Mouse (Mus musculus): Measurements from ENCODE around the gene Cacna1a. TPM values are rescaled to one million over a fixed set of nuclear protein-coding genes. Genes with fewer than 3 reads are reported as not detected.
A peak's percentile ranks its signal among the peaks of the same experiment; 100 is the strongest.

Gene Cacna1a
- polyA plus RNA-seq, 1 experiment from 2014 or later: 10.9 TPM

DNA sequence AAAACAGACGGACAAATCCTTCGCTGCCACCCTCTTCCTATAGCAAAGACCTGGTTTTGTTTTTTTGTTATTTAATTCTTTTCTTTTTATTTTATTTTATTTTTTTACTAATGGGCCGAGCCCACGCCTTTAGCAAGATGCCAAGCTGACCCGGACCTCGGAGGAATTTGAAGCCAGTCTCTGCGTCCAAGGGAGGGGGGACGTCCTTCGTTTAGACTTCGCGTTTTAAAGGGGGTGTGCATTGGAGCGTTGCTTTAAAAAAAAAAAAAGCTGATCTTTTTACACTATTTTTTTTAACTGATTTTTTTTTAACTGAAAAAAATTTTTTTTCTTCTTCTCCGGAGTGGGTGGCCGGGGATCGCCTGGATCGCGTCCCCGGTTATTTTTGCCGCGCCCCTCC, 26.7 kb downstream of the Cacna1a start:
- Histone ChIP-seq H3K27ac (no peak overlapping the region), H3K4me2 (peak overlapping the region; percentile 98), H3K36me3 (no peaks in the 10 kb centered on the region), H3K9ac (peak overlapping the region; percentile 65), H3K4me3 (peak overlapping the region; percentile 55), H3K27me3 (peaks cover 82% of the 10 kb centered on the region), H3K9me3 (no peaks in the 10 kb centered on the region; the same call in 1 of the 2 replicates), H3K4me1 (peaks cover 16% of the 10 kb centered on the region)
- ATAC-seq (ENCODE audit: insufficient number of reproducible peaks, insufficient read depth, low FRiP score, low TSS enrichment, low read depth): no peak
- WGBS: under 1% methylated on average over 20 of the region's 20 CpGs

DNA sequence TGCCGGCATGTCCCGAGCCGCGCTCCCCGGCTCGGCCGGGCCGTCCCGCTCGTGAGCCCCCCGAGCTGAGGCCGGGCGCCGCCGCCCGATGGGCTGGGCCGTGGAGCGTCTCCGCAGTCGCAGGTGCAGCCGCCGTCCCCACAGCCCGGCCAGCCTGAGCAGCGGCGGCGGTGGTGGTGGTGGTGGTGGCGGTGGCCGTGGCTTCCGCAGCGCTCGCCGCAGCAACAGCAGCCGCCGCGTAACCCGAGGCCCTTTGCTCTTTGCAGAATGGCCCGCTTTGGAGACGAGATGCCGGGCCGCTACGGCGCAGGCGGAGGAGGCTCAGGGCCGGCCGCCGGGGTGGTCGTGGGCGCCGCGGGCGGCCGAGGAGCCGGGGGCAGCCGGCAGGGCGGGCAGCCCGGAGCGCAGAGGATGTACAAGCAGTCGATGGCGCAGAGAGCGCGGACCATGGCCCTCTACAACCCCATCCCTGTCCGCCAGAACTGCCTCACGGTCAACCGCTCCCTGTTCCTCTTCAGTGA, 27.2 kb downstream of the Cacna1a start:
- Histone ChIP-seq H3K4me3 (peak overlapping the region; percentile 55), H3K36me3 (no peaks in the 10 kb centered on the region), H3K27me3 (peaks cover 82% of the 10 kb centered on the region), H3K4me1 (peaks cover 16% of the 10 kb centered on the region), H3K9ac (peak overlapping the region; percentile 65), H3K9me3 (no peaks in the 10 kb centered on the region; the same call in 1 of the 2 replicates), H3K27ac (no peak overlapping the region), H3K4me2 (peak overlapping the region; percentile 98)
- under 1% methylated on average over 58 of the region's 64 CpGs for WGBS
- ATAC-seq (ENCODE audit: insufficient number of reproducible peaks, insufficient read depth, low FRiP score, low TSS enrichment, low read depth): no peak

DNA sequence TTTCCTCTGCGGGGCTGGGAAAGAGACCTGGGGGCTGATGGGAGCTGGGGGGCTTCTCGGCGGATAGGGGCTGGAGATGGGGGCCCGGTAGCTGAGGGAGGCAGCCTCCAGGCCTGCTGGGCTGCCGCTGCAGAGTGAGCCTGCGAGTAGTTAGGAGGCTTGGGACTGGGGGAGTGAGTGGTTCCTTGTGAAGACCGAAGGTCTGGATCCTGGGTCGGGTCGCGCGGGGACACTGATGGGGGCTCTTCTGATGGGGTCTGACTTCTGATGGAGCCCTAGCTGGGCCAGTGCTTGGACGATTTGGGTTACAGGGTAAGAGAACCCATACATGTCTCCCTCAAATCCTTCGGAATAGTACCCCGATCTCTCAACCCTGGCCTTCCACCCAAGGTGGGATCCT, 27.8 kb downstream of the Cacna1a start:
- 14% methylated on average over 14 of the region's 14 CpGs for WGBS
- ATAC-seq (ENCODE audit: insufficient number of reproducible peaks, insufficient read depth, low FRiP score, low TSS enrichment, low read depth): no peak
- Histone ChIP-seq H3K27me3 (peaks cover 81% of the 10 kb centered on the region), H3K27ac (no peak overlapping the region), H3K36me3 (no peaks in the 10 kb centered on the region), H3K9me3 (no peaks in the 10 kb centered on the region; the same call in 1 of the 2 replicates), H3K4me3 (peak overlapping the region; percentile 55), H3K4me1 (peaks cover 16% of the 10 kb centered on the region), H3K9ac (peak overlapping the region; percentile 65), H3K4me2 (peak overlapping the region; percentile 98)

GRCm38 (mm10) chr8:84416915-84417314, 28.7 kb downstream of the Cacna1a start:
- Histone ChIP-seq H3K4me3 (no peak overlapping the region), H3K4me2 (0 out of 2 replicates have a peak overlapping the region, but pooled peaks have one; percentile 11), H3K27me3 (peaks cover 73% of the 10 kb centered on the region), H3K9ac (no peak overlapping the region), H3K27ac (no peak overlapping the region), H3K36me3 (no peaks in the 10 kb centered on the region), H3K4me1 (peaks cover 16% of the 10 kb centered on the region), H3K9me3 (no peaks in the 10 kb centered on the region; the same call in 1 of the 2 replicates)
- ATAC-seq (ENCODE audit: insufficient number of reproducible peaks, insufficient read depth, low FRiP score, low TSS enrichment, low read depth): no peak
- WGBS: 68% methylated on average over 6 of the region's 6 CpGs

- H3K4me2 ChIP-seq: no peak overlapping the region
- peaks cover 16% of the 10 kb centered on the region for H3K4me1 ChIP-seq
- no peaks in the 10 kb centered on the region for H3K36me3 ChIP-seq
- H3K27me3 ChIP-seq: peaks cover 63% of the 10 kb centered on the region
- H3K9ac ChIP-seq: no peak overlapping the region
- H3K27ac ChIP-seq: no peak overlapping the region
- no peak for ATAC-seq (ENCODE audit: insufficient number of reproducible peaks, insufficient read depth, low FRiP score, low TSS enrichment, low read depth)
- H3K4me3 ChIP-seq: no peak overlapping the region
- WGBS: 42% methylated on average over 5 of the region's 5 CpGs
- no peaks in the 10 kb centered on the region; the same call in 1 of the 2 replicates for H3K9me3 ChIP-seq
Measured at GRCm38 (mm10) chr8:84417840-84418239, 29.6 kb downstream of the Cacna1a start.

DNA sequence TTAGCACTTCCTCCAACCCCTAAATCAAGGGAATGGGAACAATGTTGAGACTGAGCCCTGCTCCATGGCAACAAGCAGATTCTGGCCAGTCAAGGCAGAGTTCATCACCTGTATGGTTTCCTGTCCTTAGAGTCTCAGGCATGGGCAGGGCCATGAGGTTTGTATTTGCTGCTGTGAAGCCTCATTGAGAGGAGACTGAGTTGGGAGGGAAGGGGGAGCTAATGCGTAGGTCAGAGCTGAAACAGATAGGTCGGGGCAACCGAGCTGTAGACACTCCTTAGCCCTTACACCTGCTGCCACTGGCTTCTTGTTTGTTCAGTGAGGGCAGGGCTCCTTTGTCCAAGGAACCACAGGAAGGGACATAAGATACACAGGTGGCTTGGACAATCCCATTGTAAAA, 36.2 kb downstream of the Cacna1a start:
- Histone ChIP-seq H3K27ac (no peak overlapping the region), H3K4me1 (no peaks in the 10 kb centered on the region), H3K36me3 (no peaks in the 10 kb centered on the region), H3K4me2 (no peak overlapping the region), H3K9me3 (no peaks in the 10 kb centered on the region), H3K27me3 (0 out of 2 replicates have a peak, but pooled peaks cover 5% of the 10 kb centered on the region), H3K9ac (no peak overlapping the region), H3K4me3 (no peak overlapping the region)
- no peak for ATAC-seq (ENCODE audit: insufficient number of reproducible peaks, insufficient read depth, low FRiP score, low TSS enrichment, low read depth)
- WGBS: 74% methylated on average over 3 of the region's 3 CpGs

DNA sequence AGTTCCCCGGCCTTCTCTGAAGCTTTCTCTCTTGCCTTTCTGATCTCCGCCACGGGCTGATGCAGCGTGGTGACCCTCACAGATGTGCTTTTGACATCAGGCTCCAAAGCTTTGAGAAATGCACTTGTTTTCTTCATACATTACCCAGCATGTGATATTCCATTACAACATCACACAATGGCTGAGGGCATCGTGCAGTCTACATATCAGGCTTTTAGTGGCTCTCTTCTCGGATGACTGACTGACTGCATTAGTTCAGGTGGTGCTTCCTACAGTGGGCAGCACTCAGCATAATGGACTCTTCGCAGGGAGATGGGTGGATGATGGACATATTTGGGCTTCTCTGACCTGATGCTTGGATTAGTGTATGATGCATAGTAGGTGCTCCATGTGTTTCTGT, 37.8 kb downstream of the Cacna1a start:
- no peak overlapping the region for H3K9ac ChIP-seq
- H3K36me3 ChIP-seq: no peaks in the 10 kb centered on the region
- WGBS: 88% methylated on average over 7 of the region's 7 CpGs
- ATAC-seq (ENCODE audit: insufficient number of reproducible peaks, insufficient read depth, low FRiP score, low TSS enrichment, low read depth): no peak
- no peak overlapping the region for H3K4me3 ChIP-seq
- no peak overlapping the region for H3K27ac ChIP-seq
- H3K27me3 ChIP-seq: 0 out of 2 replicates have a peak, but pooled peaks cover 5% of the 10 kb centered on the region
- no peaks in the 10 kb centered on the region for H3K9me3 ChIP-seq
- H3K4me2 ChIP-seq: no peak overlapping the region
- H3K4me1 ChIP-seq: no peaks in the 10 kb centered on the region

GRCm38 (mm10) chr8:84426582-84426981, 38.3 kb downstream of the Cacna1a start:
- no peaks in the 10 kb centered on the region for H3K4me1 ChIP-seq
- H3K9ac ChIP-seq: no peak overlapping the region
- H3K4me2 ChIP-seq: no peak overlapping the region
- H3K9me3 ChIP-seq: no peaks in the 10 kb centered on the region
- H3K27me3 ChIP-seq: 0 out of 2 replicates have a peak, but pooled peaks cover 5% of the 10 kb centered on the region
- no peak for ATAC-seq (ENCODE audit: insufficient number of reproducible peaks, insufficient read depth, low FRiP score, low TSS enrichment, low read depth)
- no peaks in the 10 kb centered on the region for H3K36me3 ChIP-seq
- H3K27ac ChIP-seq: no peak overlapping the region
- WGBS: 81% methylated on average over 8 of the region's 8 CpGs
- no peak overlapping the region for H3K4me3 ChIP-seq

DNA sequence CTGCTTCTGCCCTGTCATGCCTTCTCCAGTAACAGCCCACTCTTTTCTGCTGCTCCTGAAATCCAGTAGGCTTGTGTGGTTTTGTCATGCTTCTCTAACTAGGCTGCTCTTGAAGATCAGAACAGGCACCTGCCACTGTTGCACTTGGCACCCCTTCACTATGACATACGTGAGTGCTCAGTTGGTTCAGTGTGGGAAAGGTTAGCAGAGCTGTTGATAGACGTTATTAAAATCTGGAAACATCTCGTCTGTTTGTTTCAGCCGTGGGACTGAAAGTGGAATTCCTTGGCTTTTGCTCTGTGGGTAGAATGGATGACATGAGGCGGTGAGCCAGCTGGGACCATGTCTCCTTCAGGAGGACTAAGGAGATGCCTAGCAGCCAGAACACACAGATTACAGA, 39.8 kb downstream of the Cacna1a start:
- H3K27ac ChIP-seq: no peak overlapping the region
- H3K4me3 ChIP-seq: no peak overlapping the region
- ATAC-seq (ENCODE audit: insufficient number of reproducible peaks, insufficient read depth, low FRiP score, low TSS enrichment, low read depth): no peak
- H3K36me3 ChIP-seq: no peaks in the 10 kb centered on the region
- WGBS: 79% methylated on average over 5 of the region's 5 CpGs
- 0 out of 2 replicates have a peak, but pooled peaks cover 5% of the 10 kb centered on the region for H3K27me3 ChIP-seq
- no peaks in the 10 kb centered on the region for H3K4me1 ChIP-seq
- H3K4me2 ChIP-seq: no peak overlapping the region
- no peak overlapping the region for H3K9ac ChIP-seq
- H3K9me3 ChIP-seq: no peaks in the 10 kb centered on the region

DNA sequence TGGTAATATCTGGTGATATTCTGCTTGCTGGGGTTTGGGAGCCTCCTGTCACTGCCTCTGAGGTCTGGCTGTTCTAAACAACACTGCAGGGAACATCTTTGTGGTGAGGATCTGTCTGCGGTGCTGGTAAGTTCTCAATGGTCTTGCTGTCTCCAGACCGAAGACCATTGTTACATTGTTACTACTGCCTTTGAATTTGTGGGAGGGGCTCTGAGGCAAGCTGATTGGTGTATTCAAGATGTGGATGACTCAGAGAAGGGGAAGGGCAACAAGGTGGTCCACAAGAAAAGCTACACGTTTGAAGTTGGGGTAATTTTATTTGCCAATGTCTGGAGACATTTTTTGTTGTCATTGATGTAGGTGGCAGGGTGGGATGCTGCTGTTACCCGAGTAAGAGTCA, 40.8 kb downstream of the Cacna1a start:
- H3K27me3 ChIP-seq: 0 out of 2 replicates have a peak, but pooled peaks cover 3% of the 10 kb centered on the region
- no peaks in the 10 kb centered on the region for H3K36me3 ChIP-seq
- H3K4me2 ChIP-seq: no peak overlapping the region
- H3K4me1 ChIP-seq: no peaks in the 10 kb centered on the region
- H3K9ac ChIP-seq: no peak overlapping the region
- H3K4me3 ChIP-seq: no peak overlapping the region
- ATAC-seq (ENCODE audit: insufficient number of reproducible peaks, insufficient read depth, low FRiP score, low TSS enrichment, low read depth): no peak
- no peaks in the 10 kb centered on the region for H3K9me3 ChIP-seq
- 29% methylated on average over 4 of the region's 4 CpGs for WGBS
- H3K27ac ChIP-seq: no peak overlapping the region

DNA sequence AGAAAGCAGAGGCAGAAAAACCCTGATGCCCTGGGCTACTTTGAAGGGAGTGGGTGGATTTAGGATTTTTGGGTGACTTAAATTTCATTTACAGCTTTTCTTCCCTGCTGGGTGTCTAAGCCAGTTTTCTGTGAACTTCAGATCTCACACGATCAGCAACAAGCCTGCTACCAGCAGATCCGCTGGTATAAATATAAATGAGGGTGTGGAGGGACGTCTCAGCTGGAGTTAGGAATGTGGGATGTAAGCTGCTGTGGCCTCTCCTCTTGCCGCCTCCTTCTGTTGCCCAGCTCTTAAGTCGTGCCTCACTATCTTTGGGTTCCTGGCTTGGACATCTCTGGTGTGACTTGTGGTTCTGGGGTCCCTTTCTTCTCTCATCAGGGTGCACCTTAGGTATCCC, 41.3 kb downstream of the Cacna1a start:
- H3K4me3 ChIP-seq: no peak overlapping the region
- no peaks in the 10 kb centered on the region for H3K27me3 ChIP-seq
- H3K4me2 ChIP-seq: no peak overlapping the region
- H3K27ac ChIP-seq: no peak overlapping the region
- H3K9me3 ChIP-seq: no peaks in the 10 kb centered on the region
- no peaks in the 10 kb centered on the region for H3K36me3 ChIP-seq
- no peaks in the 10 kb centered on the region for H3K4me1 ChIP-seq
- ATAC-seq (ENCODE audit: insufficient number of reproducible peaks, insufficient read depth, low FRiP score, low TSS enrichment, low read depth): no peak
- 34% methylated on average over 5 of the region's 5 CpGs for WGBS
- no peak overlapping the region for H3K9ac ChIP-seq

GRCm38 (mm10) chr8:84435370-84435769, 47.1 kb downstream of the Cacna1a start:
- no peak overlapping the region for H3K4me2 ChIP-seq
- WGBS: 81% methylated on average over 10 of the region's 10 CpGs
- H3K9me3 ChIP-seq: no peaks in the 10 kb centered on the region
- H3K36me3 ChIP-seq: no peaks in the 10 kb centered on the region
- H3K27me3 ChIP-seq: no peaks in the 10 kb centered on the region
- H3K4me1 ChIP-seq: no peaks in the 10 kb centered on the region
- H3K9ac ChIP-seq: no peak overlapping the region
- H3K4me3 ChIP-seq: no peak overlapping the region
- no peak for ATAC-seq (ENCODE audit: insufficient number of reproducible peaks, insufficient read depth, low FRiP score, low TSS enrichment, low read depth)
- no peak overlapping the region for H3K27ac ChIP-seq
